Mouse (Mus musculus) liver, adult 2 months (tissue): ENCODE measurements at regions not wholly inside any gene's neighbourhood (a gene's known extent, or its start where the extent isn't known, plus 50 kb on each side); places are given as distances from the start of the nearest gene placed in this dataset.

Experiments
- DNase-seq: peaks from one replicate; pipeline ENCODE4 v3.0.0-alpha.2; 2011; ENCODE audit warnings: low read depth, low spot score; ENCODE audit errors: extremely low read depth
- H3K27ac ChIP-seq: fragments of 200-500 bp; replicated peaks from 2 replicates; pipeline ENCODE4 v1.5.1; 2012; ENCODE audit warnings: low read depth, mild to moderate bottlenecking, control low read depth, inconsistent platforms, low read length; ENCODE audit not compliant: insufficient read depth
- H3K27me3 ChIP-seq: fragments of 200-500 bp; 2 replicates; pipeline ENCODE4 v1.6.1; 2012; ENCODE audit warnings: mild to moderate bottlenecking, moderate library complexity, low read length, inconsistent platforms; ENCODE audit not compliant: control insufficient read depth, insufficient read depth
- H3K36me3 ChIP-seq: fragments of 200-500 bp; 2 replicates; pipeline ENCODE4 v1.6.1; 2012; ENCODE audit warnings: low read length, inconsistent platforms; ENCODE audit not compliant: control insufficient read depth, insufficient read depth
- H3K4me1 ChIP-seq: fragments of 200-500 bp; 2 replicates; pipeline ENCODE4 v1.6.1; 2011; ENCODE audit warnings: low read length; ENCODE audit not compliant: control insufficient read depth, insufficient read depth
- H3K4me3 ChIP-seq: fragments of 200-500 bp; 2 replicates; pipeline ENCODE4 v1.5.1; 2011; ENCODE audit warnings: low read depth, mild to moderate bottlenecking, control low read depth, low read length, moderate library complexity; ENCODE audit not compliant: insufficient read depth
- H3K79me2 ChIP-seq: fragments of 200-500 bp; 2 replicates; pipeline ENCODE4 v1.6.1; 2012; ENCODE audit warnings: inconsistent platforms, mild to moderate bottlenecking, low read length, moderate library complexity; ENCODE audit not compliant: control insufficient read depth, insufficient read depth
- H3K9ac ChIP-seq: fragments of 200-500 bp; 2 replicates; pipeline ENCODE4 v1.6.1; 2012; ENCODE audit warnings: low read depth, mild to moderate bottlenecking, control low read depth, inconsistent platforms, low read length
- CTCF ChIP-seq: fragments of 200-500 bp; IDR thresholded peaks from 2 replicates; pipeline ENCODE4 v1.5.1; 2011; ENCODE audit warnings: low read depth, low read length, control low read depth
- POLR2A ChIP-seq: fragments of 200-500 bp; IDR thresholded peaks from 2 replicates; pipeline ENCODE4 v1.6.1; 2011; ENCODE audit warnings: low read length, control low read depth; ENCODE audit not compliant: insufficient read depth; ENCODE audit errors: extremely low read depth
- WGBS: fragments of 180-500 bp; shearing (Covaris S2); methylation state at CpG from one replicate; pipeline ENCODE4 v1.1.7; 2018; 5-methylcytosine and 5-hydroxymethylcytosine counted together

DNA sequence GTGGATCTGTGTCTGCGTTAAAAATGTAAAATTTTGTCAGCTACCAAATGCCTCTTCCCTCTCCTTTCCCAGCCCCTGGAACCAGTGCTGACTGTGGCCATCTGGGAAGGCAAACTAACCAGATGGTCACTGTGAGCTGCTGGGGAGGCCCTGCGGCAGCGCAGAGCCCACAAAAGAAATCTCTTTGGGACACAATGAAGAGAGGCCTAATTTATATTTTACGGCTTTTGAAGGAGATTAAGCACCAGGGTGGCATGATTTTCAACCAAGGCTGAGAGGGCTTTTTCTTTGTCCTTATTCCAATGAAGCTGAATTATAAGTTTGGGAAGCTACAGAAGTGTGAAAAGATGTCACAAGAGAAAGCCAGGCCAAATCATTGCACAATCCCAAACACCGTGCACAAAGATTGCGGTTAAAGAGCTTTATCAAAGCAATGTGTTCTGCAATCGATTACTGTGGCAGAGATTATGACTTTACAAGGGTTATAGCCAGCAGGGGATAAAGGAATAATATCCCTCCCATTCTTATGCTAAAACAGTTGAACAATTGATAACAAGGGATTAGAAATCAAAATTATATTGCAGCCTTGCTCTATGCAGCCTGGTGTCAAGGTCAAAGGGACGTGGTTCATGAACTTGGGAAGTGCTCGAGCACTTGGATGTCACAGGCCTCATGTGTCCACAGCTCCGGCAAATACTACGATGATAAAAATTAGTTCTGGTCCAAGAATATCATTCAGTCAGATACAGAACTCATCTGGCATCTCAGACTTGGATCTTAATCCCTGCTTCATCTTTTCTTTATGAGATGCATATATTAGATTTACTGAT, 237.6 kb downstream of the Pros1 start:
- DNase-seq = no peak
- 67% methylated on average over 11 of the region's 11 CpGs for WGBS

DNA sequence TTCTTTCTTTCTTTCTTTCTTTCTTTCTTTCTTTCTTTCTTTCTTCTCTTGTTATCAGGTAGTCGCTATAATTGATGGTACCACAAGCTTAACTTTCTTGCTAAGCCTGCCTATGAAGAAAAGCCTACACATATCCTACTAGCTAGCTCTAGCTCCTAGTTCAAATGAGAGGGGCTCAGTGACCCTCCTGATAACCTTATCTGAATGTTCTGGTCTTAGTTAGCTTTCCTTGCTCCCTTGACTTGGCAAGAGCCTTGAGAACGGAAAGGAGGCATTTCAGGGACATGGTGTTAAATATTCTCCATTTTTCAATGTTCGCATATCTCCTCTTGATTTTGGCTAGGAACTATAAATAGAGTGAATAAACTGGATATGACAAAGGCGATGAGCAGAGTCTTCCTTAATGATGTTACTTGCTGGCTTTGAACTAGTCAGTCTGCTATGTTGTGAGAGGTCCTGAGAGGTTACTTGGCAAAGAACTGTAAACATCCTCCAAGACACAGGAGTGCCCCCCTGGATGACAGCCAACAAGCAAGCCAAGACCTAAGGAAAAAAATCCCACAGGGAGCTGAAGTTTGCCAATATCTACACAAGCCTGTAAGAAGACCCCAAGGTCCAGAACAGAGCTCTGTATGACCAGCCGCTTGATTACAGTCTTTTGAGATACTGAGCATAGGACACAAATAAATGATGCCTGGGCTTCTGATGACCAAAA, 240.2 kb downstream of the Pros1 start:
- no peak overlapping the region for H3K9ac ChIP-seq
- H3K4me1 ChIP-seq = no peaks in the 10 kb centered on the region
- DNase-seq = peak; percentile 50
- no peaks in the 10 kb centered on the region for H3K36me3 ChIP-seq
- H3K27ac ChIP-seq = no peak overlapping the region
- TF ChIP-seq POLR2A (no peak), CTCF (no peak)
- 77% methylated on average over 5 of the region's 5 CpGs for WGBS
- no peak overlapping the region for H3K4me3 ChIP-seq
- no peaks in the 10 kb centered on the region for H3K27me3 ChIP-seq
- no peaks in the 10 kb centered on the region for H3K79me2 ChIP-seq

More for the DNA sequence above, 237.6 kb downstream of the Pros1 start:
- TF ChIP-seq POLR2A (no peak), CTCF (no peak)
- H3K4me3 ChIP-seq = no peak overlapping the region
- H3K27ac ChIP-seq = no peak overlapping the region
- no peaks in the 10 kb centered on the region for H3K4me1 ChIP-seq
- H3K36me3 ChIP-seq = no peaks in the 10 kb centered on the region
- no peaks in the 10 kb centered on the region for H3K79me2 ChIP-seq
- H3K9ac ChIP-seq = no peak overlapping the region
- H3K27me3 ChIP-seq = no peaks in the 10 kb centered on the region

DNA sequence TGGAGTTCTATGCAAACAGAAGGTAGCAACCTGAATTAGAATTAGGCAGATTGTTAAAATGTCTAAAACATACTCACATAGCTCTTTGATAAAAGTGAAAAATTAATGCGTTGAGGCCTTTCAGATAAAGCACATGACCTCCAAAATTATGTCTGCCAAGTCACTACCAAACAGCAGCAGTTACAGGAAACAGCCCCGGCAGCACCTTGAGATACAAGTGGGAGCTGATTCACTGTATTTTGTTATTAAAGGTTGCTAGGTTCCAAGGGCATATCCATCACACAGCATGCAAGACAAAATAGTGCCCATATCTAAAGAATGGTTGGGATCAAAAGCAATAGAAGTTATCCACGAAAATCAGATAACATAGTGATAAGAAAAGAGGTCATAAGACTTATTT, 248.3 kb downstream of the Pros1 start:
- Histone ChIP-seq H3K79me2 (no peaks in the 10 kb centered on the region), H3K36me3 (no peaks in the 10 kb centered on the region), H3K27me3 (no peaks in the 10 kb centered on the region), H3K27ac (no peak overlapping the region), H3K4me3 (no peak overlapping the region), H3K4me1 (no peaks in the 10 kb centered on the region), H3K9ac (no peak overlapping the region)
- WGBS = 53% methylated on average over 3 of the region's 3 CpGs
- TF ChIP-seq CTCF (no peak), POLR2A (no peak)
- no peak for DNase-seq

DNA sequence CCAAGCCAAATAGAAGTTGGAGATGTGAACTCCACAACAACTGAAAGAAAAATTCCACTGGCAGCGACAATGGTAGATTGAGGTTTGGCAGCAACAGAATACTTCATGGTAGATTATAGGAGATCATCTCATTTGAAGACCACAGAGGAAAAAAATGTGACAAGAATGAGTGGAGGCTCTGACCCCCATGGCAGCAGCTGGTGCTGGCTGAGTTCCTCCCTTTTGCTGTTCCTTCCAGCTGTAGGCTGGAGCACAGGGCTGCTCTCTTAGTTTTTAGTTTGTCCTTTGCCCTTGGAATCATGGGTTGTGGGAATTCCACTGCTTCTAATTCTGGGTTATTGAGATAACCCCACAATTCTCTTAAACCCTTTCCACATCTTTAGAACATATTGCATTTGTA, 248.8 kb downstream of the Pros1 start:
- Histone ChIP-seq H3K27ac (no peak overlapping the region), H3K79me2 (no peaks in the 10 kb centered on the region), H3K27me3 (no peaks in the 10 kb centered on the region), H3K4me1 (no peaks in the 10 kb centered on the region), H3K9ac (no peak overlapping the region), H3K36me3 (no peaks in the 10 kb centered on the region), H3K4me3 (no peak overlapping the region)
- no peak for DNase-seq
- 79% methylated on average over 1 of the region's 1 CpGs for WGBS
- TF ChIP-seq CTCF (no peak), POLR2A (no peak)

DNA sequence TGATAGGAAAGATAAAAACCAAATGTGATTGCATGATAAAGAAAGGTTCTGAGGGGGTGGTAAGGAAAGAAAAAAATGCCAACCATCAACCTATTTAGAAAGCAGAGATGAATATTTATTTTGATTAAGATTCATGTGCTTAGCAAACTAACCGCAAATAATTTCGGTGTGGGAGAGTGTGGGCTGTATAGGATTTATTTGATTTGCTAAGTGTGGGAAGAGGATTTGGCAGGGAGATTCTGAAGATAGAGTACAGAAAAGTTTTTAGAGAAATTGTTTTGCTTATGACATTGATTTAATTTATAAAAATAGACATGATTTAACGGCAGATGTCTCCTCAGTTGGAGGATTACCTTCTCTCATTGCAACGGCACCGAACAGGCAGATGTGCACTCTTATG, 250.3 kb downstream of the Pros1 start:
- no peak for DNase-seq
- no peaks in the 10 kb centered on the region for H3K27me3 ChIP-seq
- TF ChIP-seq POLR2A (no peak), CTCF (no peak)
- WGBS = 85% methylated on average over 5 of the region's 5 CpGs
- no peaks in the 10 kb centered on the region for H3K79me2 ChIP-seq
- no peak overlapping the region for H3K27ac ChIP-seq
- H3K9ac ChIP-seq = no peak overlapping the region
- no peaks in the 10 kb centered on the region for H3K36me3 ChIP-seq
- H3K4me3 ChIP-seq = no peak overlapping the region
- H3K4me1 ChIP-seq = no peaks in the 10 kb centered on the region

DNA sequence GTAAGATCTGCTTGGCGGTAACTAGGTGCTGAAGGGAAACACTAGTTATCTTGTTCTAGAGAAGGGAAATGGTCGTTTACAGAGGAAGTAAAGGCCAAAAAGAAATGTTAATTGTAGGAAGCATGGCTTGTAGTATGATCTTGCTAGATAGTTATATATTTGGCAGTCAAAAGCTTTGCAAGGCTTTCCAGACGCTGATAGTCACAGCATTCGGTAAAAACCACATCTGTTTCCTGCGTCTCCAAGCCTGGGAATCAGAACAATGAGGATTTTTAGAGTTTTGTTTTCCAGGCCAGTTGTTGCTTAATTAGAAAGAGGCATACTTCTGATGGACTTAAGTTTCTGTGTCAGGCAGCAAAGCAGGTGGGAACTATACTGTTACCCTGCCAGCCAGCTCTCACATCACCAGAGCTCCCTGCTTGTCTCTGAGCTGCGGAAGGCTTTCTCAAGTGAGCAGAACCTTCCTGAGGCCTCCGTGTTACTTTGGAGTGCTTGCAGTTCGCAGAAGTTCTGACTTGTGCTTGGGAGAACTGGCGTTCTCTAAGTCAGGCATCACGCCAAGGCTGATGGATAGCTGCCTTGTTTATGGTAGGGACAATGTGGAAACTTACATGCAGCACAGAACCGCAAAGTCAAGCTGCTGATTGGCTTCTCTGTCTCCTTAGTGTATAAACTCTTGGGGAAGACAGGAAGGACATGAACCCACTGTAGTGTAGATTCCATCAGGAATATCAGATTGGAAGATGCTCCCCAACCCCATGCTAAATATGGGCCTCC, 251.0 kb downstream of the Pros1 start:
- TF ChIP-seq CTCF = no peak
- TF ChIP-seq POLR2A = no peak
- Histone ChIP-seq H3K4me3 (no peak overlapping the region), H3K36me3 (no peaks in the 10 kb centered on the region), H3K27ac (0 out of 2 replicates have a peak overlapping the region, but pooled peaks have one; percentile 12), H3K4me1 (no peaks in the 10 kb centered on the region), H3K9ac (no peak overlapping the region), H3K79me2 (no peaks in the 10 kb centered on the region), H3K27me3 (no peaks in the 10 kb centered on the region)
- peak; percentile 26 for DNase-seq
- 68% methylated on average over 11 of the region's 11 CpGs for WGBS
